Comparison of ENCODE assay signal across 7 mouse cellular contexts in the genomic region with DNA sequence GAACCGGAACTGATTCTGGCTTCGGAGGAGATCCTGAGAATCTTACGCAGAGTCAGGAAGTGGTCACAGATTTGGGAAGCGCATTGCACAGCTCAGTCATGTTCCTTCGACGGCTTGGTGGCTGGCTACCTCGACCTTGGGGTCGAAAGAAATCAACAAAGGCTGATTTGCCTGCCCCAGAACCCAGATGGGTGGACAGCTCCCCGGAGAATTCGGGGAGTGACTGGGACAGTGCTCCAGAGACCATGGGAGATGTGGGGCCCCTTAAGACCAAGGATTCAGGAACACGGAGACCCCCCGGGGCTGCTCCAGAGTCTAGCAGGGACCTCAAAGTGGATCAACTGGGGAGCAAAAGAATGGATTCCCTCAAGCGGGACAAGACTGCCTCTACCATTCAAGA. TPM values are rescaled to one million over a fixed set of nuclear protein-coding genes. Genes with fewer than 3 reads are reported as not detected.
DNase-seq lines count a peak whose midpoint lies in the region; ATAC-seq lines count a peak whose summit lies in the region.

No protein-coding gene starts in this region.

- peak overlapping the region; percentile 78 for H3K9ac ChIP-seq in lung, embryonic 16.5 days (ENCODE audit: low read length)
- H3K9ac ChIP-seq in forebrain, embryonic 12.5 days = peak overlapping the region; percentile 77
- peak overlapping the region; percentile 79 for H3K9ac ChIP-seq in liver, embryonic 11.5 days (ENCODE audit: low read depth, low read length)
- H3K9ac ChIP-seq in stomach, embryonic 16.5 days (ENCODE audit: low read length) = peak overlapping the region; percentile 83

- H3K27me3 ChIP-seq in lung, embryonic 16.5 days (ENCODE audit: control insufficient read depth, insufficient read depth, low read depth, low read length) = no peaks in the 10 kb centered on the region
- H3K27me3 ChIP-seq in forebrain, embryonic 12.5 days = no peaks in the 10 kb centered on the region
- H3K27me3 ChIP-seq in liver, embryonic 11.5 days (replicated peaks; ENCODE audit: control insufficient read depth, insufficient read depth, low read length) = no peaks in the 10 kb centered on the region
- H3K27me3 ChIP-seq in stomach, embryonic 16.5 days (ENCODE audit: control insufficient read depth, insufficient read depth, low read length) = no peaks in the 10 kb centered on the region

- no peak for ATAC-seq in lung, embryonic 16.5 days (ENCODE audit: low read depth)
- ATAC-seq in forebrain, embryonic 12.5 days (ENCODE audit: low FRiP score) = no peak
- no peak for ATAC-seq in liver, embryonic 11.5 days (replicated peaks; ENCODE audit: low FRiP score)
- no peak for ATAC-seq in stomach, embryonic 16.5 days (ENCODE audit: insufficient read depth, low FRiP score)
- ATAC-seq in monocyte, adult 5-6 weeks (replicated peaks; ENCODE audit: insufficient number of reproducible peaks, low FRiP score, low TSS enrichment, poor library complexity, severe bottlenecking) = no peak

- peak overlapping the region; percentile 78; the same call in 1 of the 2 replicates for H3K27ac ChIP-seq in lung, embryonic 16.5 days (ENCODE audit: low read length)
- no peak overlapping the region for H3K27ac ChIP-seq in forebrain, embryonic 12.5 days
- H3K27ac ChIP-seq in liver, embryonic 11.5 days (ENCODE audit: low read depth, low read length) = peak overlapping the region; percentile 77; the same call in 1 of the 2 replicates
- H3K27ac ChIP-seq in stomach, embryonic 16.5 days (ENCODE audit: low read length) = peak overlapping the region; percentile 90; the same call in 1 of the 2 replicates

- H3K4me3 ChIP-seq in lung, embryonic 16.5 days (ENCODE audit: low read length) = peak overlapping the region; percentile 62
- H3K4me3 ChIP-seq in forebrain, embryonic 12.5 days (replicated peaks) = peak overlapping the region; percentile 58
- H3K4me3 ChIP-seq in liver, embryonic 11.5 days (ENCODE audit: low read depth, low read length) = peak overlapping the region; percentile 63
- H3K4me3 ChIP-seq in stomach, embryonic 16.5 days (replicated peaks; ENCODE audit: low read length) = peak overlapping the region; percentile 59

- no peaks in the 10 kb centered on the region; the same call in 1 of the 2 replicates for H3K36me3 ChIP-seq in lung, embryonic 16.5 days (ENCODE audit: control insufficient read depth, insufficient read depth, low read length)
- H3K36me3 ChIP-seq in forebrain, embryonic 12.5 days (replicated peaks) = peaks cover 23% of the 10 kb centered on the region
- peaks cover 6% of the 10 kb centered on the region; the same call in 1 of the 2 replicates for H3K36me3 ChIP-seq in liver, embryonic 11.5 days (ENCODE audit: control insufficient read depth, insufficient read depth, low read length)
- H3K36me3 ChIP-seq in stomach, embryonic 16.5 days (ENCODE audit: control insufficient read depth, insufficient read depth, low read length) = no peaks in the 10 kb centered on the region

- H3K9me3 ChIP-seq in lung, embryonic 16.5 days (ENCODE audit: control insufficient read depth, low read length) = no peaks in the 10 kb centered on the region
- H3K9me3 ChIP-seq in forebrain, embryonic 12.5 days = no peaks in the 10 kb centered on the region
- H3K9me3 ChIP-seq in liver, embryonic 11.5 days (ENCODE audit: control insufficient read depth, low read length) = no peaks in the 10 kb centered on the region
- H3K9me3 ChIP-seq in stomach, embryonic 16.5 days (replicated peaks; ENCODE audit: control insufficient read depth, low read length) = no peaks in the 10 kb centered on the region

- no peak for DNase-seq in lung, postnatal 25 days (ENCODE audit: low spot score)
- no peak for DNase-seq in liver, embryonic 11.5 days (ENCODE audit: low spot score)
- DNase-seq in B cell, adult 2 months = no peak

- peak overlapping the region; percentile 59 for H3K4me2 ChIP-seq in lung, embryonic 16.5 days (ENCODE audit: low read depth, low read length)
- H3K4me2 ChIP-seq in forebrain, embryonic 12.5 days = peak overlapping the region; percentile 76
- H3K4me2 ChIP-seq in liver, embryonic 11.5 days = peak overlapping the region; percentile 85
- peak overlapping the region; percentile 79 for H3K4me2 ChIP-seq in stomach, embryonic 16.5 days (ENCODE audit: low read depth, low read length)

- peaks cover 20% of the 10 kb centered on the region for H3K4me1 ChIP-seq in lung, embryonic 16.5 days (replicated peaks; ENCODE audit: control insufficient read depth, insufficient read depth, low read length)
- H3K4me1 ChIP-seq in forebrain, embryonic 12.5 days = peaks cover 31% of the 10 kb centered on the region
- H3K4me1 ChIP-seq in liver, embryonic 11.5 days (replicated peaks; ENCODE audit: control insufficient read depth, insufficient read depth, low read length) = peaks cover 20% of the 10 kb centered on the region
- peaks cover 31% of the 10 kb centered on the region for H3K4me1 ChIP-seq in stomach, embryonic 16.5 days (ENCODE audit: control insufficient read depth, insufficient read depth, low read length)

- 50% methylated on average over 13 of the region's 13 CpGs for WGBS in lung, embryonic 16.5 days
- 79% methylated on average over 13 of the region's 13 CpGs for WGBS in forebrain, embryonic 12.5 days
- WGBS in liver, embryonic 11.5 days = 50% methylated on average over 13 of the region's 13 CpGs
- 52% methylated on average over 13 of the region's 13 CpGs for WGBS in stomach, embryonic 16.5 days

RNA-seq across cellular contexts. Expression of a gene that starts 0.8 kb away (rescaled TPM):
- 9.7 and 10.4 TPM in 2 replicates for polyA plus RNA-seq in lung, embryonic 16.5 days (2015; fragmentation: Nextera tagmentation; extraction: Ambion mirVana)
- 5.3 and 7.2 TPM in 2 replicates for polyA plus RNA-seq in forebrain, embryonic 12.5 days (2016; fragmentation: Nextera tagmentation; extraction: Ambion mirVana)
- polyA plus RNA-seq in liver, embryonic 11.5 days (2014; fragmentation: Nextera tagmentation; extraction: Ambion mirVana) = 6.0 and 7.1 TPM in 2 replicates
- 11.7 and 14.2 TPM in 2 replicates for polyA plus RNA-seq in stomach, embryonic 16.5 days (2015; fragmentation: Nextera tagmentation; extraction: Ambion mirVana)
- 33.5 to 43.7 TPM (median 42.6 TPM) in 3 replicates for total RNA-seq in monocyte, adult 5-6 weeks (2017)

RNA-seq across cellular contexts. Expression of a gene that starts 4.8 kb away (rescaled TPM):
- polyA plus RNA-seq in lung, embryonic 16.5 days (2015; fragmentation: Nextera tagmentation; extraction: Ambion mirVana) = 1.4 and 13.6 TPM in 2 replicates
- 0.46 and 0.63 TPM in 2 replicates for polyA plus RNA-seq in forebrain, embryonic 12.5 days (2016; fragmentation: Nextera tagmentation; extraction: Ambion mirVana)
- polyA plus RNA-seq in liver, embryonic 11.5 days (2014; fragmentation: Nextera tagmentation; extraction: Ambion mirVana) = 429 and 459 TPM in 2 replicates
- 24.9 and 34.0 TPM in 2 replicates for polyA plus RNA-seq in stomach, embryonic 16.5 days (2015; fragmentation: Nextera tagmentation; extraction: Ambion mirVana)
- 1.4 TPM in 1 of 3 replicates, not detected in the others for total RNA-seq in monocyte, adult 5-6 weeks (2017)

RNA-seq across cellular contexts. Expression of a gene that starts 5.2 kb away (rescaled TPM):
- 242 and 248 TPM in 2 replicates for polyA plus RNA-seq in lung, embryonic 16.5 days (2015; fragmentation: Nextera tagmentation; extraction: Ambion mirVana)
- 283 and 284 TPM in 2 replicates for polyA plus RNA-seq in forebrain, embryonic 12.5 days (2016; fragmentation: Nextera tagmentation; extraction: Ambion mirVana)
- polyA plus RNA-seq in liver, embryonic 11.5 days (2014; fragmentation: Nextera tagmentation; extraction: Ambion mirVana) = 246 and 259 TPM in 2 replicates
- 245 and 269 TPM in 2 replicates for polyA plus RNA-seq in stomach, embryonic 16.5 days (2015; fragmentation: Nextera tagmentation; extraction: Ambion mirVana)
- 188 to 293 TPM (median 226 TPM) in 3 replicates for total RNA-seq in monocyte, adult 5-6 weeks (2017)

RNA-seq across cellular contexts. Expression of a gene that starts 5.8 kb away (rescaled TPM):
- 18.3 and 19.7 TPM in 2 replicates for polyA plus RNA-seq in lung, embryonic 16.5 days (2015; fragmentation: Nextera tagmentation; extraction: Ambion mirVana)
- polyA plus RNA-seq in forebrain, embryonic 12.5 days (2016; fragmentation: Nextera tagmentation; extraction: Ambion mirVana) = 27.4 and 28.1 TPM in 2 replicates
- polyA plus RNA-seq in liver, embryonic 11.5 days (2014; fragmentation: Nextera tagmentation; extraction: Ambion mirVana) = 23.7 and 25.2 TPM in 2 replicates
- polyA plus RNA-seq in stomach, embryonic 16.5 days (2015; fragmentation: Nextera tagmentation; extraction: Ambion mirVana) = 18.1 and 19.4 TPM in 2 replicates
- 62.4 to 126 TPM (median 65.8 TPM) in 3 replicates for total RNA-seq in monocyte, adult 5-6 weeks (2017)

RNA-seq across cellular contexts. Expression of a gene that starts 8.0 kb away (rescaled TPM):
- polyA plus RNA-seq in lung, embryonic 16.5 days (2015; fragmentation: Nextera tagmentation; extraction: Ambion mirVana) = 46.3 and 54.9 TPM in 2 replicates
- 88.9 and 97.8 TPM in 2 replicates for polyA plus RNA-seq in forebrain, embryonic 12.5 days (2016; fragmentation: Nextera tagmentation; extraction: Ambion mirVana)
- polyA plus RNA-seq in liver, embryonic 11.5 days (2014; fragmentation: Nextera tagmentation; extraction: Ambion mirVana) = 61.4 and 73.6 TPM in 2 replicates
- 41.2 and 48.4 TPM in 2 replicates for polyA plus RNA-seq in stomach, embryonic 16.5 days (2015; fragmentation: Nextera tagmentation; extraction: Ambion mirVana)
- total RNA-seq in monocyte, adult 5-6 weeks (2017) = 72.4 to 192 TPM (median 104 TPM) in 3 replicates
